Mouse (Mus musculus): ENCODE results near the gene Anapc15-ps. TPM values are rescaled to one million over a fixed set of nuclear protein-coding genes. Genes with fewer than 3 reads are reported as not detected.
"Not testable (repeated sequence)": the region's sequence is repeated elsewhere in the genome, so short reads cannot be mapped to it uniquely, and the experiment has no call there.

The Anapc15-ps gene
- total RNA-seq, 1 experiment from 2014 or later, result not detected

GRCm38 (mm10) chr10:95646576-95646975, 26.7 kb downstream of the Anapc15-ps start:
- ATAC-seq (replicated peaks; ENCODE audit: insufficient number of reproducible peaks, low FRiP score, low TSS enrichment, poor library complexity, severe bottlenecking), result no peak

- no peak for ATAC-seq (replicated peaks; ENCODE audit: insufficient number of reproducible peaks, low FRiP score, low TSS enrichment, poor library complexity, severe bottlenecking)
Observed at GRCm38 (mm10) chr10:95643696-95644360, 29.4 kb downstream of the Anapc15-ps start.

- no peak for ATAC-seq (replicated peaks; ENCODE audit: insufficient number of reproducible peaks, low FRiP score, low TSS enrichment, poor library complexity, severe bottlenecking)
Observed at GRCm38 (mm10) chr10:95643042-95643441, 30.2 kb downstream of the Anapc15-ps start.

GRCm38 (mm10) chr10:95641335-95641734, 31.9 kb downstream of the Anapc15-ps start:
- ATAC-seq (replicated peaks; ENCODE audit: insufficient number of reproducible peaks, low FRiP score, low TSS enrichment, poor library complexity, severe bottlenecking), result no peak

GRCm38 (mm10) chr10:95639429-95639828, 33.8 kb downstream of the Anapc15-ps start:
- no peak for ATAC-seq (replicated peaks; ENCODE audit: insufficient number of reproducible peaks, low FRiP score, low TSS enrichment, poor library complexity, severe bottlenecking)

GRCm38 (mm10) chr10:95634751-95635150, 38.5 kb downstream of the Anapc15-ps start:
- ATAC-seq (replicated peaks; ENCODE audit: insufficient number of reproducible peaks, low FRiP score, low TSS enrichment, poor library complexity, severe bottlenecking), result no peak

- no peak for ATAC-seq (replicated peaks; ENCODE audit: insufficient number of reproducible peaks, low FRiP score, low TSS enrichment, poor library complexity, severe bottlenecking)
Observed at GRCm38 (mm10) chr10:95634261-95634660, 39.0 kb downstream of the Anapc15-ps start.

GRCm38 (mm10) chr10:95631568-95631967, 41.7 kb downstream of the Anapc15-ps start:
- no peak for ATAC-seq (replicated peaks; ENCODE audit: insufficient number of reproducible peaks, low FRiP score, low TSS enrichment, poor library complexity, severe bottlenecking)

- ATAC-seq (replicated peaks; ENCODE audit: insufficient number of reproducible peaks, low FRiP score, low TSS enrichment, poor library complexity, severe bottlenecking), result no peak
Observed at GRCm38 (mm10) chr10:95630726-95631345, 42.4 kb downstream of the Anapc15-ps start.

- ATAC-seq (replicated peaks; ENCODE audit: insufficient number of reproducible peaks, low FRiP score, low TSS enrichment, poor library complexity, severe bottlenecking), result not testable (repeated sequence)
Observed at GRCm38 (mm10) chr10:95630166-95630565, 43.1 kb downstream of the Anapc15-ps start.

- ATAC-seq (replicated peaks; ENCODE audit: insufficient number of reproducible peaks, low FRiP score, low TSS enrichment, poor library complexity, severe bottlenecking), result no peak
Observed at GRCm38 (mm10) chr10:95628338-95628737, 44.9 kb downstream of the Anapc15-ps start.

GRCm38 (mm10) chr10:95627381-95627780, 45.9 kb downstream of the Anapc15-ps start:
- no peak for ATAC-seq (replicated peaks; ENCODE audit: insufficient number of reproducible peaks, low FRiP score, low TSS enrichment, poor library complexity, severe bottlenecking)

- ATAC-seq (replicated peaks; ENCODE audit: insufficient number of reproducible peaks, low FRiP score, low TSS enrichment, poor library complexity, severe bottlenecking), result no peak
Observed at GRCm38 (mm10) chr10:95625300-95625699, 48.0 kb downstream of the Anapc15-ps start.

GRCm38 (mm10) chr10:95624007-95624406, 49.2 kb downstream of the Anapc15-ps start:
- no peak for ATAC-seq (replicated peaks; ENCODE audit: insufficient number of reproducible peaks, low FRiP score, low TSS enrichment, poor library complexity, severe bottlenecking)

GRCm38 (mm10) chr10:95623518-95623905, 49.7 kb downstream of the Anapc15-ps start:
- no peak for ATAC-seq (replicated peaks; ENCODE audit: insufficient number of reproducible peaks, low FRiP score, low TSS enrichment, poor library complexity, severe bottlenecking)

Other genes starting within 250 kb of the Anapc15-ps start
- gene Mrpl42, start 171.5 kb downstream of the Anapc15-ps start, total RNA-seq (2017), result 39.1 to 48.3 TPM (median 43.7 TPM) in 3 replicates
- 101 to 144 TPM (median 135 TPM) in 3 replicates for gene Ube2n, start 158.3 kb downstream of the Anapc15-ps start, total RNA-seq (2017)
- gene Nudt4, start 109.3 kb downstream of the Anapc15-ps start, total RNA-seq (2017), result 60.2 to 71.0 TPM (median 66.3 TPM) in 3 replicates
- gene Gm33543, start 169.5 kb upstream of the Anapc15-ps start, total RNA-seq (2017), result not detected in 3 replicates

Data from monocyte, adult 5-6 weeks (primary cell).